Mouse (Mus musculus) left cerebral cortex, postnatal 10 days (tissue): ENCODE results near the gene Dusp2. TPM values are rescaled to one million over a fixed set of nuclear protein-coding genes. Genes with fewer than 3 reads are reported as not detected.
A peak's percentile ranks its signal among the peaks of the same experiment; 100 is the strongest.
"Not testable (repeated sequence)": the region's sequence is repeated elsewhere in the genome, so short reads cannot be mapped to it uniquely, and the experiment has no call there.

Source experiments
- DNase-seq, 2 experiments: peaks; one replicate each; pipeline ENCODE4 v3.0.0; 2021 to 2022; ENCODE audit warnings: low spot score in 2 of 2, mixed read lengths in 1 of 2; ENCODE audit errors: extremely low spot score in 1 of 2
- intact Hi-C: fragments of 180-260 bp; cut with DNase I; formaldehyde crosslinking; loops from one replicate; pipeline ENCODE4 v1.15.1; 2025
- total RNA-seq, 2 experiments: library from RNA; stranded (reverse); gene quantifications; 2 replicates each; pipeline ENCODE4 v1.2.3; 2021

Dusp2 gene
- 1 to 10 TPM; 4.5 to 6.1 TPM for total RNA-seq

DNA sequence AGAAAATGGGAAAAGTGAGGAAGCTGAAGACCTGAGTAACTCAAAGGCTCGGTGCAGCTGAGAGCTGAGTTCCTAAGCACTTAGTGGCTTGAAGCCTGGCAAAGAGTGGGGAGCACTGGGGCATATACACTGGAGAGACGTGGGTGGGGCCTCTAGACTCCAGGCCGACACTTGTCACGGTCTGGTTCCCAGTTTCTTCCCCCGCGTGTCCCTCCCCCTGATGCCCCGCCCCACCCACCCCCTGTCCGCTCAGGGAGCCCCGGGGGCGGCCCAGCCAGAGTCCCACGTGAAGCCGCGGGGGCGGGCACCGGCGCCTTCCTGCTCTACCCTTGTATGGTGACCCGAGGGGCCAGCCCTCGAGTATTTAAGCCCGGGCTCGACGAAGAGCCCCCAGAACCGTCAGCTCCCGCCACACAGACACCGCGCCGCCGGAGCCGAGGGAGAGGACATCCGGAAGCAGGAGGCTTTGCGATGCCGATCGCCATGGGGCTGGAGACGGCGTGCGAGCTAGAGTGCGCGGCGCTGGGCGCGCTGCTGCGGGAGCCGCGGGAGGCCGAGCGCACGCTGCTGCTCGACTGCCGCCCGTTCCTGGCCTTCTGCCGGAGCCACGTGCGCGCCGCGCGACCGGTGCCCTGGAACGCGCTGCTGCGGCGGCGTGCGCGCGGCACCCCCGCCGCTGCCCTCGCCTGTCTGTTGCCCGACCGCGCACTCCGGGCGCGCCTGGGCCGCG, at the start of gene Dusp2:
Dusp2 (plus strand) TSS at position 393 of the 730 bp plus-strand sequence.
- intact Hi-C loops: no loop called here
- peak; percentile 40 to 91 for DNase-seq

DNA sequence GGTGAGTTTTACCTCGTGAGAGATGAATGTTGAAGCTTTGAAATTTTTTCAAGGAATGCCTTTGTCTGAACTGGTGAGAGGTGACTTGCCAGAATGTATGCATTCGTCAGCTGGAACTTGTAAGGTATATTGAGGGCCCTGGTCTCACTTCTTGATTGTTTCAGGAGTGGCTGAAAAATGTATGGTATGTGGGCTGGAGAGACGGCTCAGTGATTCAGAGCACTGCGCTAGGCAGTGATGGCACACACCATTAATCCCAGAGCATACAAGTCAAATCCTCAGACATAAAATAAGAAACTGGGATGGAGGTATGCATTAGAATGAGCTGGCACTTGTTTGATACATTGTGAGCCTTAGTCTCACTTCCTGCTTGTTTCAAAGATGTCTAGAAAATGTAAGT, 43.7 kb upstream of the Dusp2 start:
- intact Hi-C loops: no loop called here

DNA sequence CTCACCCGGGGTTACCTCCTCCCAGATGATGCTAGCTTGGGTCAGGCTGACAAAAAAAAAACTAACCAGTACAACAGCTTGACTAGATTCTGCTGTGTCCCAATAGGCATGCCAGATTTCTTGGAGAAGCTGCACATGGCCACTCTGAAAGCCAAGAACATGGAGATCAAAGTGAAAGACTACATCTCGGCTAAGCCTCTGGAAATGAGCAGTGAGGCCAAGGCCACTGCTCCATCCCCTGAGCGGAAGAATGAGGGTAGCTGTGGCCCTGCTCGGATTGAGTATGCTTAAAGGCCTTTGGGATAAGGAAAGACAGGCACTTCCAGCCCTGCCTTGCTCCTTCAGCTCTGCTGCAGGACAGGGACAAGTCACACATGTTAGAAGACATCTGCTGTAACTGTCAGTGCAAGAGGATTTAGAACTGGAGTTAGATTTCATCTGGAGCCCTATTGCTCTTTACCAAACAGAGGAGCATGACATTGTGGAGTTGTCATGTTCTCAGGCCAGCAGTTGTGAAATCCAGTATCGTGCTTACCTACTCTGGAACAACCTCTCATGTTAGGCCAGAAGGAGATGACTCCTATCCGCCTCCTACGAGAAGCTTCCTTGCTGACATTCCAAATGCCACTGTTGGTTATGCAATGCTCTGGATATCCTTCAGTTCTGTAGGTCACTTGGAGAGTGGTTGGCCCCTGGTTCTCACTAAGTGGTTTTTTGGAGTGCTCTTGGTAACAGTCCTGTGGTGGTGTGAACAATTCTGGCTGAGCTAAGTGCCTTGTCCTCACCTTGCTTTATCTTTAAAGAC, 38.8 kb upstream of the Dusp2 start:
- DNase-seq: no peak
- intact Hi-C loops: no loop called here

More for the DNA sequence above, 43.7 kb upstream of the Dusp2 start:
- DNase-seq: no peak

DNA sequence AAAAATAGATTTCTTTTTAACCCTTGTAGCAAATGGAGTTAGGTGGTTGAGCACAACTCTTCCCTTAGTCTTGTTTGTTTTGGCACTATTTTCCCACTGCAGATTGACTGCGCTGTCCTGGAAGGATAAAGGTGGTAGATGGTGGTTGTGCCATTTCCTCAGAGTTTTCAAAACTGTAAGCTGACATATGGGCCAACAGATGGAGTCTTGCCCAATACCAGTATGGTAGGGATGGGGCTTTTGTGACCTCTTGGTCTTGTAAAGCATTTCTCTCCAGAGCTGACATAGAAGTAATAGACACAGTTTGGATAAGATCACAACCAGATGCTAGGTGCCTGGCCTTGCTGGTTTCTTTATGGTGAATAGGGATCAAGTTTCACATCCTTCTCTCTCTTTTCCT, 37.9 kb upstream of the Dusp2 start:
- DNase-seq: no peak
- intact Hi-C loops: no loop called here

DNA sequence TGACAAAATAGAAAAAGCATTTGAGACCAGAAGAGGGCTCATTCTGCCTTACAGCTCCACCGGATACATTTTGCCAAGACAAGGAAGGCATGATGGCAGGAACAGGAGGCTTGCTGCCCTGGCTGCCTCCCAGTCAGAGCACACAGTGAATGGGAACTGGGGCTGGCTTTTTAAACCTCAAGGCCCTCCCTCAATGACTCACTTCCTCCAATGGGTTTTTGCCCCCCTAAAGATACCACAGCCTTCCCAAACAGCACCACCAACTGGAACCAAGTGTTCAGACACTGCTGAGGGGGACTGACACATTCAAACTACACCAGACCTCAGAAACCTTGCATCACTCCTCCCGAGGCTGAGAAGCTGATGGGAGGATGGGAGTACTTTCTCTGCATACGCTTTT, 35.3 kb upstream of the Dusp2 start:
- intact Hi-C loops: no loop called here
- no peak for DNase-seq

DNA sequence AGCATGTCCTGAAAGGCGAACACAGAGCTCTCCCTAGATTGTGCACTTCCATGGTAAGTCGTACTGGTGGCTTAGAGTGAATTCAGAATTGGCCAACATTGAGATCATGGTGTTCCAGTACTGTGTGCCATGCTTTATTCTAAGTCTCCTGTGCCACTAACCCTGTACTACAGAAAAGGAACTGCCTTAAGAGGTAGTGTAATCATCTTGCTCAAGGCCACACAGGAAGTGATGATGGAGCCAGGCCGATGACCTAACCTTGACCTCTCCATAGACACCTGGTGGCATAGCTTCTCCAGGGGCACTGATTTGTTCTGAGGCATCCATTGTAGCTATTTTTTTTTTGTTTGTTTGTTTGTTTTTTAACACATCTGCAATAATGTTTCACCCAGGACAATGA, 34.1 kb upstream of the Dusp2 start:
- DNase-seq: no peak
- intact Hi-C loops: no loop called here

DNA sequence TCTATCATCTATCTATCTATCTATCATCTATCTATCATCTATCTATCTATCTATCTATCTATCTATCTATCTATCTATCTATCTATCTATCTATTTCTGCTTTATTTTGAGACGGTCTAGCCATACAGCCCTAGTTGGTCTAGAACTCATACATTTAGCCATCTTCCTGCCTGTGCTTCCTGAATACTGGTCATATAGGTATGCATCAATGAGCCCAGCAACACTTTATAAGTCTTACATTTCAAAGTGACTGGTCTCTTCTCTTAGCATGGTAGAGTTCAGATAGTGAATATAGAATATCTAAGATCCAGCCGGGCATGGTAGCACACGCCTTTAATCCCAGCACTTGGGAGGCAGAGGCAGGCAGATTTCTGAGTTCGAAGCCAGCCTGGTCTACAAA, 31.8 kb upstream of the Dusp2 start:
- intact Hi-C loops, DNase-seq: not testable (repeated sequence)

DNA sequence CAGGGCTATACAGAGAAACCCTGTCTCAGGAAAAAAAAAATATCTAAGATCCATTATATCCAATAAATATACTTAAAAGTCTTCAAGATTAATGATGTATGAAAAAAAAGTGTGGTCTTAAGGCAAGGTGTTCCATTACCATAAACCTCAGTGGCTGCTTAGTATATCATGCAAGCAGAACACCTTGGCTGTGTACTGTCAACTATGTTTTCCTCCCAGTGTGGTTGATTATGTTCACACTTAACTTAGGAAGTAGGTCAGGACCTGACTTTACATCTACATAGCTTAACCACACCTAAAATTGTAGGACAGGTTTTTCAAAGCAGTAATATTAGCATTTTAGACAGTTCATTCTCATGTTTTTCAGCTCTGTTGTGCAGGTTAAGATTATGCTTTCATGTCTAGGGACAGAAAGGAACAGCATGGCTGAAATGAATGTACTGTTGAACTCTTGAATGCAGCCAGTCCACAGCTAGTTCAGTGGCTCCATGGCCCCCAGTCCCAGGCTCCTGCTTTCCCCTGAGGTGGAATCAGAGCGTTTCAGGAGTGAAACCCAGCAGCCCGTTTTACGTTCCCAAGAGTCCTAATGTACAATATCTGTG, 31.2 kb upstream of the Dusp2 start:
- intact Hi-C loops: loop anchor here (5.0 kb wide), 1 partner anchor 38 kb away; no protein-coding TSS in a partner anchor
- DNase-seq: no peak

DNA sequence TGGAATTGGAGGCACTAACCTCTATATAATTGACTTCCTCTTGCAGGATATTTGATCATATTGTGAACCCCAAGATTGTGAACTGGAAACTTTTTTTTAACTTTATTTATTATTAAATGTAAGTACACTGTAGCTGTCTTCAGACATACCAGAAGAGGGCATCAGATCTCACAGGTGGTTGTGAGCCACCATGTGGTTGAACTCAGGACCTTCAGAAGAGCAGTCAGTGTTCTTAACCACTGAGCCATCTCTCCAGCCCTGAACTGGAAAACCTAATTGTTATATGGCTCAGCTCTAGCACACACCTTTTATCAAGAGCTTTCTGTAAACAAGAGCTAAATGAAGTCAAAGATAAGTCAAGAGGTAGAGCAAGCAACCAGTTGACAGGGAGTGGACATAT, 29.8 kb upstream of the Dusp2 start:
- intact Hi-C loops: loop anchor here (5.0 kb wide), 1 partner anchor 36 kb away; no protein-coding TSS in a partner anchor
- DNase-seq: no peak

DNA sequence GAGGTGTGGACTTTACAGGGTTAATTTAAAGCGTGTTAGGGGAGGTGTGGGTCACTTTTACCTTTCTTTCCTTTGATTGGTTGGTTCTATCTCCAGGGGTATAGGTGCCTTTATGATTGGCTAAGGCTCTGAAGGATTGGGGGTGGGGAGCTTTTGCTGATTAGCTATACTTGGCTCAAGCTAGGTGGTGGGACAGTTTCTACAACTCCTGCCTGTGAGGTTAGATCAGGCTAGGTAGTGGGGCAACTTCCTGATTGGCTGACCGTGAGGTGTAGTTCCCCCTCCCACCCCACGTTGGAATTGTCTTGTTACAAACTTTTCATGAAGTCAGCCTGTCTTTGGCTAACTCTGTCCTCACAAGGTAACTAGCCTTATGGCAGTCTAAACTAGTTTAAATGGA, 28.8 kb upstream of the Dusp2 start:
- intact Hi-C loops: loop anchor here (5.0 kb wide), 1 partner anchor 35 kb away; no protein-coding TSS in a partner anchor
- no peak for DNase-seq

DNA sequence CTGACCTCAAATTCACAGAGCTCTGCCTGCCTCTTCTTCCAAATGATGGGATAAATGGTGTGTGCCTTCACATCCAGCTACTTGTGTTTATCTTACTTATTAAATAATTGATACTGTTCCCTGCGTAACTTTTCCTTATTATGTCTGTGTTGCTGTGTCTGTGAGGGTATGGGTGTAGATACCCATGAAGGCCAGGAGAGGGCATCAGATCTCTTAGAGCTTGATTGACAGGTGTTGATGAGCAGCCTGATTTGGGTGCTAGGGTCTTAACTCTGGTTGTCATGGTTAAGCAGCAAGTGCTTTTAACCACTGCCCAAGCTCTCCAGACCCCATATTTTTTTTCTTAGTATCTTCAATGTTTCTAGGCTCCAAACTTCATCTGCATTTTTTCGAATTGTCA, 27.3 kb upstream of the Dusp2 start:
- no peak for DNase-seq
- intact Hi-C loops: loop anchor here (5.0 kb wide), 1 partner anchor 34 kb away; no protein-coding TSS in a partner anchor

DNA sequence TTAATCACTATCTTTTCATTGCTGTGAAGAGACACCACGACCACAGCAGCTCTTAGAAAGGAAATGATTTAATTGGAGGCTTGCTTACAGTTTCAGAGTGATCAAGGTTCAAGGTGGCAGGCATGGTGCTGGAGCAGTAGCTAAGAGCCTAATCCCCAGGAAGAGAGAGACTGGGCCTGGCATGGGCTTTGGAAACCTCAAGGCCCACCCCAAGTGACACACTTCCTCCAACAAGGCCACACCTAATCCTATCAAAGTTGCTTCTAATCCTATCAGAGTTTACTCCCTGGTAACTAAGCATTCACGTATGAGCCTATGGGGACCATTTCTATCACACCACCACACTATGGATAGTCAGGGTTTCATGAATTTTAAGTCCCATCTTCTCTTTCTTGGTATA, 25.7 kb upstream of the Dusp2 start:
- DNase-seq: no peak
- intact Hi-C loops: no loop called here

DNA sequence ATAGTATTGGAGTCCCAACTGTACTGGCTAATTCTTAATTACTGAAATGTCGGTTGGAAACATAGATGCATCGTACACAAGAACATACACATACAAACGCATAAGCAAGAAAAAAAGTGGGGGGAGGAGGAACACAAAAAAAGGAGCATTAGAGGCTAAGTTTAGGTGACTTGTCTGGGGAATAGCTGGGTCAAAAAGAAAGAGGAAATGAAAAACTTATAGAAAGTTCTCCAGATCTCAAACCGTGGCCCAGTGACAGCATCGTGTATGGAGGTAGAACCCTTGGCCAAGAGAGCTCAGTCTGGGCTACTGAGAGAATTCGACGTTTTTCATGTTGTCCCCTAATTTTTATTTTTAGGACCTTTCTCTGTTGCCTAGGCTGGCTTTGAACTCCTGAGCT, 25.3 kb upstream of the Dusp2 start:
- DNase-seq: no peak
- intact Hi-C loops: no loop called here

DNA sequence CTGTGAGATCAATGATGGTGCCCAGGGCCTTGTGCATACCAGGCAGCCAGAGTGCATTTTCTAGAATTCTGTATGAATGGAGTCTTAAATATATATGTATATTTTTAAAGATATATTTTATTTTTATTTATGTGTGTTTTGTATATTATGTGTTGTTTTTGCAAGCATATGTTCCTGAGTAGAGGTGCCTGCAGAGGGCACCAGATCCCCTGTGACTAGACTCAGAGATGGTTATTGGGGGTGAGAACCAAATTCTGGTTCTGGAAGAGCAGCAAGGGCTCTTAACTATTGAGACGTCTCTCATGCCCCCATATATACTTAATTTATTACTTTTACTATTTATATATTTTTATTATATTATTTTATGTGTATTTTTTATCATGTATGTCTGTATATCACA, 24.8 kb upstream of the Dusp2 start:
- intact Hi-C loops: no loop called here
- DNase-seq: no peak

DNA sequence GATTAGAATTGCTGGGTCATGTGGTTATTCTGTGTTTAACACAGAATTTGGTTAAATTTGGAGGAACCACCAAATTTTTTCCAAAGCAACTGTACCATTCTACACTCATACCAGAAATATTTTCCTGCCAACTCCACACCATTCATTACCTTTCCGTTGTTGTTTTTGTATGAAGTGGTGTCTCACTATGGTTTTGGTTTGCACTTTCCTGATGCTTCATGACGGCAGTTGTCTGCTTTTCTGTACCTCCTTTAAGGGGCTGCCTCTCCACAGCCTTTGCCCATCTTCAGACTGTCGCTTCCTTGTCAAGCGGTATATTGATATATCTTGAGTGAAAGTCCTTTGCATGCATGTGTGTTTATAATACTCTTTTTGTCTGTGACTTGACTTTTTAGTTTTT, 23.2 kb upstream of the Dusp2 start:
- no peak for DNase-seq
- intact Hi-C loops: no loop called here

DNA sequence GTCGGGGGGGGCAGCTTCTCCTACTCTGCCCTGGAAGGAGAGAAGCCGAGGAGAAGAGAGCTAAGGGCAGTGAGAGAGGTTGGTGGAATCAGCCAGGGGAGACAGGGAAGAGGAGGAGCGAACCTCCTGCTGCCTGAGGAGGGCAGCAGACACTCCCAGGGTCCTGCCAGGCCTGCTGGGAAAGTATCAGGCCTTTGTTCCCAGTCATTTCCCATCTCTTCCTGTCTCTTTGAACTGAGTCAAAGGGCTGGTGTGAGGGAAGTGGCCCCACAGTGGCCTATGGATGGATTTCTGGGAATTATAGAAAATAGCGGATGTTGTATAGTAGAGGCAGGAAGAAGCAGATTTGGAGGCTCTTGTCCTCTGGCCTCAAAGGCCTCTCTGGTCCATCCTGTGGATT, 22.1 kb upstream of the Dusp2 start:
- intact Hi-C loops: no loop called here
- peak in 1 of 2 experiments; percentile 41 for DNase-seq

DNA sequence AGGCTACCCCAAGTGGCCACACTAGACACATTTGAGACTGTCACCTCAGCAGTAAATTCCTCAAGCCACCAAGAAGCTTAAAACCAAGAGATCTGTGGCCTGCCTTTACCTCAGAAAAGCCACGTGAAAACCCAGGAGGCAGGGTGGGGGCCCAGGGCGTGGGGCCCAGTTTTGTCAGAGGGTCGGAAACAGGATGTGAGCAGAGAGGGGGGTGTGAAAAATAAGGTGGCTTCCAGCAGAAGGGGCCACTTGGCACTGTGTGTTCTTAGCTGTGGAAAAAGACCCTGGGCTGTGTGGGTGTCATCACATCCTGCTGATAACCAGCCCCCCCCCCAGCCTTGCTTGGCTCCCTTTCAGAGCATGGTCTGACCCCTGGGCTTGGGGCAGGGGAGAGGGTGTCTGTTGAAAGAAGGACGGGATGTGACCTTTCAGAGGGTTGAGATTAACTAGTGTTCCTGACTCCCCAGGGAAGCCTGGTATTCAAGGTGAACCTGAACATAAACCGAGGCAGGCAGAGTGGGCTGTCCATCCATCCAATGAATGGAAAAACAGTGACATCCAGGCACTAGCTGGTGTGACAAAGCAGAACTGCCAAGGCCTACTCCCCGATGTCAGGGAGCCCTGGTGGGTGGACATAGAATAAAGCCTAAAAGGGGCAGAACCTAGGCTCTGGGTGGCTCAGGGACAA, 21.3 kb upstream of the Dusp2 start:
- intact Hi-C loops: no loop called here
- DNase-seq: no peak

DNA sequence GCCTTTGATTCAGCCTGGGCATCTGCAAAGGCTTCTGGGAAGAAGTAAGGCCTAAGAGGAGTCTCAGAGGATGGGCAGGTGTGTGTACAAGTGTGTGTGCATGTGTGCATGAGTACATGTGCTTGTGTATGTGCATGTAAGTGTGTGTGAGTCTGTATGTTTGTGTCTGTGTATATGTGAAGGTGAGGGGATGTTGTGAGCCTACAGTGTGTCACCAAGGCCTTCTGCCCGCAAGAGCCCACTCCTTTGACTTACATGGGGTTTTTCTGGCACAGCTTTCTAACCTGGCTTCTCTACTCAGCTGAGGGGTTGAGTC, 20.8 kb upstream of the Dusp2 start:
- intact Hi-C loops: no loop called here
- no peak for DNase-seq

DNA sequence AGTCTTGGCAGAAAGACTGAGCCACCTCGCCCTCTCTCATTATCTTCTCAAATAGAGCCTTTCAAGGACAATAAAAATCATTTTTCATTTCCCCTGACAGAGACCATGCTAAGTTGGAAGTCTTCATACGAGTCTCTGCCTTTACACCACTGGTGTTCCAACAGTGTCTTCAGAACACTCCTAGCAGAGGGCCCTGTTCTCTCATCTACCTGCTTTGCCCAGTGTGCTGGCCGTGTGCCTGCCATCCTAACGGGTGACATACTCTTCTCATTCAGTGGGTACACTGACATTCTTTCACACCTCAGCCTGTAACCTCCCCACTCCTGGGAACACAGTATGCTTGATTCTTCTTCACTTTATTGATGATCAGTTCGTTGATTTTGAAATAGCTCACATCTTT, 19.5 kb upstream of the Dusp2 start:
- no peak for DNase-seq
- intact Hi-C loops: no loop called here
